Mouse (Mus musculus) layer of hippocampus, adult 8-10 months (tissue): ENCODE results near the gene Gps1. TPM values are rescaled to one million over a fixed set of nuclear protein-coding genes. Genes with fewer than 3 reads are reported as not detected.

Source experiments
- total RNA-seq, 4 experiments: library from RNA; stranded (reverse); gene quantifications; 2 replicates each; pipeline ENCODE4 v1.2.4; 2022

The Gps1 gene
- total RNA-seq, 4 experiments from 2014 or later, result 141 to 151 (median 144) TPM

Other genes starting within 250 kb of the Gps1 start
- gene Mcrip1, start 234.5 kb upstream of the Gps1 start, total RNA-seq, result 10 to 100 TPM; 61.1 to 68.7 (median 63.3) TPM
- gene Ppp1r27, start 233.1 kb upstream of the Gps1 start, total RNA-seq, result not detected
- 100 to 1,000 TPM; 119 to 147 (median 134) TPM for gene P4hb, start 211.0 kb upstream of the Gps1 start, total RNA-seq
- 100 to 1,000 TPM; 268 to 314 (median 278) TPM for gene Arhgdia, start 202.6 kb upstream of the Gps1 start, total RNA-seq
- gene Alyref, start 185.9 kb upstream of the Gps1 start, total RNA-seq, result 10 to 100 TPM; 38.1 to 61.8 (median 52.9) TPM
- gene Anapc11, start 185.9 kb upstream of the Gps1 start, total RNA-seq, result 10 to 100 TPM; 91.1 to 99.6 (median 93.6) TPM
- gene Npb, start 175.8 kb upstream of the Gps1 start, total RNA-seq, result 1 to 10 TPM in 3 of 4 experiments, not detected in 1; 1.3 to 2.7 (median 1.5) TPM
- 100 to 1,000 TPM; 142 to 164 (median 149) TPM for gene Pcyt2, start 166.3 kb upstream of the Gps1 start, total RNA-seq
- gene Sirt7, start 159.0 kb upstream of the Gps1 start, total RNA-seq, result 10 to 100 TPM; 43.5 to 49.9 (median 45.4) TPM
- gene Mafg, start 150.7 kb upstream of the Gps1 start, total RNA-seq, result 10 to 100 TPM; 70.7 to 89.1 (median 77.4) TPM
- gene Pycr1, start 140.5 kb upstream of the Gps1 start, total RNA-seq, result 1 to 10 TPM; 1.1 to 1.6 (median 1.3) TPM
- gene Myadml2, start 136.1 kb upstream of the Gps1 start, total RNA-seq, result 1 to 10 TPM; 3.6 to 8.2 (median 6.0) TPM
- 1 to 10 TPM; 1.5 to 5.4 (median 5.2) TPM for gene Notum, start 123.1 kb upstream of the Gps1 start, total RNA-seq
- 10 to 100 TPM; 53.0 to 61.0 (median 55.6) TPM for gene Aspscr1, start 111.3 kb upstream of the Gps1 start, total RNA-seq
- 10 to 100 TPM; 12.9 to 22.1 (median 17.2) TPM for gene Cenpx, start 70.5 kb upstream of the Gps1 start, total RNA-seq
- gene Lrrc45, start 70.3 kb upstream of the Gps1 start, total RNA-seq, result 10 to 100 TPM; 51.1 to 67.4 (median 65.7) TPM
- gene Rac3, start 62.8 kb upstream of the Gps1 start, total RNA-seq, result 10 to 100 TPM; 33.5 to 43.1 (median 37.5) TPM
- 10 to 100 TPM in 3 of 4 experiments, 1 to 10 TPM in 1; 8.7 to 21.6 (median 14.5) TPM for gene Dcxr, start 57.0 kb upstream of the Gps1 start, total RNA-seq
- 1 to 10 TPM; 1.6 to 3.7 (median 2.5) TPM for gene Cbr2, start 52.2 kb upstream of the Gps1 start, total RNA-seq
- gene Hmga1b, start 21.5 kb upstream of the Gps1 start, total RNA-seq, result 10 to 100 TPM; 16.7 to 32.0 (median 24.2) TPM
- 10 to 100 TPM; 55.7 to 63.5 (median 61.8) TPM for gene Rfng, start 65 bp upstream of the Gps1 start, total RNA-seq
- 10 to 100 TPM; 48.3 to 53.3 (median 49.9) TPM for gene Dus1l, start 12.1 kb downstream of the Gps1 start, total RNA-seq
- gene Fasn, start 40.3 kb downstream of the Gps1 start, total RNA-seq, result 100 to 1,000 TPM; 187 to 227 (median 208) TPM
- 10 to 100 TPM in 1 of 4 experiments, 1 to 10 TPM in 3; 9.0 to 10.0 (median 9.5) TPM for gene Ccdc57, start 148.6 kb downstream of the Gps1 start, total RNA-seq
- gene Slc16a3, start 164.2 kb downstream of the Gps1 start, total RNA-seq, result 10 to 100 TPM in 1 of 4 experiments, 1 to 10 TPM in 3; 2.1 to 11.0 (median 7.0) TPM
- gene Csnk1d, start 207.1 kb downstream of the Gps1 start, total RNA-seq, result 100 to 1,000 TPM; 120 to 153 (median 134) TPM